Mouse (Mus musculus) c-Kit-negative CD71-positive TER-119-positive erythroid progenitor cells, embryonic 14.5 days (primary cell): ENCODE measurements around the gene Npl.

ENCODE experiments used
- DNase-seq: peaks from one replicate; pipeline ENCODE4 v3.0.0-alpha.2; 2013; ENCODE audit warnings: low read depth, low spot score

Gene Npl

DNA sequence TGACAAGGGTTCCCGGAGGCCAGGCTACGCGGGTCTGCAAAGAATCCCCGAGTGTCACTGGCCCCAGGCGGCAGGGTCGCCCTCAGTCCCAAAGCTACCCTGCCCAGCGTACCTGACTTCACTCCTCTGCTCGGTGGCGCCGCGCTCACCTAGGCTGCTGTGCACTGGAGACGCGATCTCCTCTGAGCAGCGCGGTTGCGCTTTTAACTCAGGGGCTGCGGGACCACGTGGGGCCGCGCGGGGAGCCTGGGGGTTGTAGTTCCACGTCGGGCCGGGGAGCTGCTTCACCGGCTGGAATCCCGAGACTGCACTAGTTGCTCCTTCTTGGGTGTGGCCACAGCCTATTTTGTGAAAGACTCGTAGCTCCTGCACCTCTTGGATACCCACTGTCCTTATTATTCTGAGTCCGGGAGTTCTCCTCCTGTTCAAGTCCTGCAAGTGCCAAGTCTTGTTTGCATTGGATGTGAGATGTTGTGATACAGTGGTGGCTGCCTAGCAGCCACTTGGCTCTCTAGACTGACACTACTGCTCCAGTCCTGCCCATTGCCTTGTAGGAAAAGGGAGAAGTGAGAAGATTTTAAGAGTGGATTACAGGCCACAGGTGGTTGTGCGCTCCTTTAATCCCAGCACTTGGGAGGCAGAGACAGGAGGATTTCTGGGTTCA lies at the start of gene Npl:
TSS of gene Npl (minus strand) at position 510 of the 664 bp plus-strand sequence.
- no peak for DNase-seq

DNA sequence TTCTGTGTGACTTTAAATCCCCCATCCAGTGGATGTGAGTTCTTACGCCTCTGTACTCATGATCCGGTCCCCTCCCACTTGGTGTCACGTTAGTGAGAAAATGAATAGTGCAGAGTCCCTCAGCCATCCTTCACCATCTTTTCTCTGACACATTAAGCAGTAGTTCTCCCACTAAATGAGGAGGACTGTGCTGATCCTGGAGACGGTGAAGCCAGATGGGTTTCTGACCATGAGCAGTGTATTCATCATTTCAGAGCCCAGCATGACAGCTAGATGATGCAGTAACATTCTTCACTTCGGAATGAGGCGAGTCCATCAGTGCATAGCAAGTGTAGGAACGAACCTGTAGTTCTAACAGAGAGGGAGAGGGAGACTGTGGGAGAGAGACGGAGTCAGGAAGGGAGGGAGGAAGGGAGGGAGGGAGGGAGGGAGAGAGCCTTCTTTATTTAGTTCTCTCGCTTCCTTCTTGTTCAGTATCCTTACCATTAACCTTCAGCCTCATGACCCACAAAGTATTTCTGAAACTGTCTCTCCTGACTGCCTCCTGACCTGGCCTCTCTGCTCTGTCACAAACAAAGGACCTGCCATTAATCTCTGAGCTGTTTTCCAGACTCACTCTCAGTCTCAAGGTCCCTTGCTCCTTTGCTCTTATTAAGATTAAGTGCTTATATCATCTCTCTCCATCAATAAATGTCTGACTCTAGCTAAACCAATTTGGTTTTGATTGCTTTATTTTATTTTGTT lies 49.6 kb upstream of the Npl start:
- DNase-seq, result no peak

DNA sequence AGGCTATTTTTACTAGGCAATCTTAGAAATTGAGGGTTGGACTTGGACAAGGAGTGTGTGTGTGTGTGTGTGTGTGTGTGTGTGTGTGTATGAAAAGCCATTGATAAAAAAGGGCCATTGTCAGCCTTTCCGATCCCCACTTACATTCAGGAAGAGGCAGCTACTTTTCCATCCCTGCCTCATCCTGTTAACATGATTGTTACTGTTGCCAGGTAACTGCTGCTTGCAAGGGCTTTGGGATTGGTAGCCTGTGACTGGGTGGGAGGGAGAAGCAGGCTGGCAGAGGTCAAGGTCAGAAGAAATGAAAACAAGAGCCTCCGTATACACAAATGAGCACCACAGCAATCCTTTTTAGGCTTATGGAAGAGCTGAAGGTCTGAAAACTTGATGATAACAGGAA lies 48.9 kb upstream of the Npl start:
- no peak for DNase-seq

DNA sequence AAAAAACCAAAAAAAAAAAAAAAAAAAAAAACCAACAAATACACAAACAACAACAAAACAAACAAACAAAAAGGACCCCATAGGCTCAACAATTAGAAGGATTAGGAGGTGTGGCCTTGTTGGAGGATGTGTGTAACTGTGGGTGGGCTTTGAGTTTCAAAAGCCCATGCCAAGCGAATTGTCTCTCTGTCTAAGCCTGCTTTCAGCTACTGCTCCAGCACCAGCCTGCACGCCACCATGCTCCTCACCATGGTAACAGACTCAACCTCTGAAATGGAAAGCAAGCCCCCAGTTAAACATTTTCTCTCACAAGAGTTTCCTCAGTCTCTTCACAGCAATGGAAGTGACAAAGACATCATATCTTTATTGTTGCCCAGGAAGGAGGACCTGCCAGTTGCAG lies 43.8 kb upstream of the Npl start:
- DNase-seq, result no peak

DNA sequence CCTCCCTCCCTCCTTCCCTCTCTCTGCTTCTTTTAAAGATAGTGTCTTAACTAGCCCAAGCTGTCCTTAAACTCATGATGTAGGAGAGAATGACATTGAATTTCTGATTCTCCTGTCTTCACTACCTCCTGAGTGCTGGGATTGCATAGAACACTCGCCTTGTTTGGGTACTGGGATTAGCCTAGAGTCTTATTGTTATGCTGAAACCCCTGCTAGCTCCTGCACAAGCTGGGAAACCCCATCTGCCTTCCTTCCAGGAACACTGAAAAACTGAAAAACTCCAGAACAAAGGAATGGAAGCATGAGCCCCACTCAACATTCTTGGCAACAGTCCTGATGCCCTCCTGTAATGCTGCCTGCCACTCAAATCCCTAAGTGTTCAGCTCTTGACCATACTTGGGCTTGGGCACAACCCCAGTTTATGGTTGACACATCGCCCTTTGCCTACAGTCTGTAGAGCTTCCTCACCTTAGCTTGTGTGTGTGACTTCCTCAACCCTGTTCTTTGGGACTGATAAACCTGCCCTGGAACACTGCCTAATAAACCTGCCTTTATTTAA lies 40.4 kb upstream of the Npl start:
- no peak for DNase-seq

DNA sequence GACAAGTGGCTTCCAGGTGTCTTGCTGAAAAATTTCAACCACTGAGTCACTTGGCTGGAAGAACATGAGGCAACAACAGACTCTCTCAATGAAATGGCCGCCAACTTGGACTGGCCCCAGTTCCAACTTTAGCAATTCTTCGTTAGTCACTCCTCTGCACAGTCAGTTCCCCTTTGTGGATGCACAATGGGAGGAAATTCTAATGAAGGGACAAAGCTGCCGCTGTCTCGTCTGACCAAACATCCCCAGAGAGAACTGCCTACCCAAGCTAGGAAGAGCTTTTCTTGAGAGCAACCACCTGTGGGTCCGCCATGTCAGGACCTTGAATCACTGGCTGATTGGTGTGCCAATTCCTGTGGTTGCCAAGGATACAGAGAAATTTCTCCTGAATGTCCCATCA lies 38.1 kb upstream of the Npl start:
- no peak for DNase-seq

DNA sequence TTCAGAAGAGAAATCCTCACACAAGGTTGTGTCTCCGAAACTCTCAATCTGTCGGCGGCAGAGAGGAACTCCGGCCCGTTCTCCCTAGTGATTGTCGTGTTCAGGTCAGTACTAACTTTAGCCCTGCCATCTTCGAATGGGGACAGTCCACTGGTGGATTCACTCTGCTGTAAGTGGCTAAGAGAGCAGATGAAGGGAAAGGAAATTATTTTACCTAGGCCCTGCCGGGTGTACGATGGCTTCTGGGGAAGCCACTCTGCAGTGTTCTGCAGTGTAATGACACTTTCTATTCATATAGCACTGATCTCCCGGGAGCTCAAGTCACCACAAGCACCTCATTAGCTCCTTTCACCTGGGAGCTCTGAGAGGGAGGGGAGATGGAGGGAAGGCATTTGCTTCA lies 37.0 kb upstream of the Npl start:
- DNase-seq, result no peak

DNA sequence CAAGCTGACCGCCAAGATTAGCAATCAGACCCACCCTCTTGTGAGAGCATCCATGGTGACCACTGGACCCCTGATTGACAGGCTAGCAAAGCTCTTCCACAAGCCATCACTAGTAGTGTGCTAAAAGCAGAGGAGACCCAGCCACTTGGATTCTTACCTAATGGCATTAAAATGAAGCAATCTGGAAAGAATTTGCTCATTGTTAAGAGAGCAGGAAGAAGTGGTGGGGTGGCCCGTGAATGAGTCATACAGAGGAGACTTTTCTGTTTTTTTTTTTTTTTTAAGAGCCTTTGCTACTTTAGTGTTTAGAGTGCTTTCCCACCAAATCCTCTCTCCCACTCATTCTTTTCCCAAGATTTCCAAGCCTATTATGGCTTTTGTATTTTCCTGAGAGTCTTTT lies 35.9 kb upstream of the Npl start:
- DNase-seq, result no peak

DNA sequence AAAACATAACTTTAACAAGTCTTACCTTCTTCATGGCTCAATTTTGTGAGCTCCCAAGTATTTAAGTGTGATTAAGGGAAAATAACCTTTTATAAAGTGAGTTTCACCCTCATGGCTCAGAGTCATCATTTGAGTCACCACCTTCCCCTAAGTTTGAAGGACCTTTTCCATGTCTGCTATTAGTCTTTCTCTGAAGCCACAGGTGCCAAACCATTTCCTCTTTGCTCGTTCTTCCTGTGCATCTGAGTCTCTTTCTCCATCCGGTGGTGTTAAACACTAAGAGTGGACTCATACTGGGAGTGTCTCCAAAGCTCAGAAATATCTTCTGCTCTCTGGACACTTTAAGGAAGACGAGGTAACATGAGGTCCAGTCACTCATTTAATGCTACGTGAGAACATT lies 33.3 kb upstream of the Npl start:
- DNase-seq, result no peak

DNA sequence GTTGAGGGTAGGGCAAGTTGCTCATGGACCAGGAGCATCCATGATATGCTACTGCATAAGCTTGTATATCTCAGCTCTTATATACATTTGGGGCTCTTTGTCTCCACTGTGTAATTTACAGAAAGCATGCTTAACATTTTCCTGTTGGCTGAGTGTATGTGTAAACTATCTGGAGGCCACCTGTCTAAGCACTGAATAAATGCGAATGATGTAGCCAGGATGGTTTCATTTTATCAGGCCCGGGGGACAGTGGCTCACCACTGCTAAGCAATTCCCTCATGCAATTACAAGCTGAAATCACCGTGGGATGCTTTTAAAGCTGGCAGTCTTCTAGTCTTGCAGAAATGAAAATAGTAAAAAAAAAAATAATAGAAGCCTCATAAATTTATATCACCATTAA lies 24.9 kb upstream of the Npl start:
- DNase-seq, result no peak

DNA sequence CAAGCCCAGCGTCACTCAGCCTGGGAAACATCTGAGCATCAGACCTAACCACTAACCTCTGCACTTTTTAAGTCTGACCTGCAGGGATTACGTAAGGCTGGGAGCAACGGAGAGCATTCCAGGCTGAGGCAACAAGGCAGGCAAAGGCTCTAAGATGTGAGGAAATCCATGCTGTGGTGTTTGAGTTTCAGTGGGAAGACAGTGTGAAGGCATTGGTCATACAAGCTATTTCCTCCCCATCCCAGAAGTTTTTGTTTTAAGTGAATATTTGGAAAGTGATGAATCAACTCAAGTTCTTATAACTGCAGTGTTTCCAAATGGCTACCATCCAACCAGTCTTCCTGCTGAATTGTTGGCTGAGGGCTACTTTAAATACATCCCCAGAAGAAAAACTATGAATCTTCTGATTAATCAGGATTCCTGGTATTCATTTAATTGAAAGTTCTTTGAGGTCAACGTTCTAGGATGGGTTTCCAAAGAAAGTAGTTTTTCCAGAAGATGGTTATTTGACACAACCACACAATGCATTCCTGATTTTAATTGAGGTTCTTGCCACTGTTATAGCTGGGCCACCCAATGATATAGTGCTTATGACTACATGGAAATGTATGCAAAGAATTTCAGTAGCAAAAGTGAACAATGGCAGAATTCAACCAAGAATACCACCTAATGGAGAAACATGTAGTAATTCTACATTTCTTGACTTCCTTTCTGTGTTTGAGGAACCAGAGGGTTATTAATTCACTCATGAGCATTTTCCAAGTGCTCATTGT lies 22.6 kb upstream of the Npl start:
- no peak for DNase-seq

DNA sequence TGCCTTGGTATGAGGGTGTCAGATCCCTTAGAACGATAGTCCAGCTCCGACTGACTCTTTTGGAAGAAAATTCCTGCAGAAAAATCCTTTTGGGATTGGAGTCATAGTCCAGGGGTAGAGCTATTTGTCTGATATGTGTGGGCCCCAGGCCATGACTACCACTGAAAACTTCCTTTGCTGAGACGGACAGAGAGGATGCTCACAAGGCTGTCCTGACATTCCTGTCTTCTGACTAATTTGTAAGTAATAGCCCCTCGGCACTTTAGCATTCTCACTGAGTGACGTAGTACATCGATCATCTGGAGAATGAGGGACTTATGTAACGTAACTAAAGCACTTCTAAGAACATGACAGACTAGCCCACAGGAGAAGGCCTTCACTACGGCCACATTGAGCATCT lies 15.9 kb upstream of the Npl start:
- DNase-seq, result no peak

DNA sequence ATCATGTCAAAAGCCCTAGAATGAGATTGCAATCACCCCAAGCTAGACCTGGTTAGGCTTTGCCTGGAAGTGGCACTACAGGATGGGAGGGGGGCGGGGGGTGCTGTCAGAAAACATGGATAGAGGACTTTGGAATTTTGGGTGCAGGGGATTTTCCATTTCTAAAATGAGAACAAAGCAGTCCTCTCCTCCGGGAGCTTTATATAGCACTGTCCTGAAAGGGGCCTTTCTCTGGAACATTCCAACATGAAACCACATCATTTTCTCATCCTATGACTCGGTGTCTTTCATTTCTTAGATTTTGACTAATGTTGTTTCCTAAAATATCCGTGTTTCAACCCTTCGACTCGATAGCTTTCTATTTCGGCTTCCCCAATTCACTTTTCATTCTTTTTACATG lies 14.9 kb upstream of the Npl start:
- DNase-seq, result no peak

DNA sequence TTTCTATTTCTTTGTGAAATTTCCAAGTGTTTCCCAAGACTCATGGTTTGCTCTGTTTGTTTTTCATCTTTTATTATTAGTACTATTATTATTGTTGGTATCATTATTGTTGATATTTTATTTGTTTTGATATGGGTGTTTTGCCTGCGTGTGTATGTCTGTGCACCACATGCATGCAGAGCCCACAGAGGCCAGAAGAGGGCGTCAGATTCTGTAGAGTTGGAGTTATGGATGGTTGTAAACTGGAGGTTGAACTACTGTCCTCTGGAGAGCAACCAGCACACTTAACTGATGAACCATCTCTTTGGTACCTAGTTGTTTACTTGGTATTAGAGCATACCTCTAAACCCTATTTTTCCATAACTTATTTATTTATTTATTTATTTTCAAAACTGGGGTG lies 13.8 kb upstream of the Npl start:
- no peak for DNase-seq

DNA sequence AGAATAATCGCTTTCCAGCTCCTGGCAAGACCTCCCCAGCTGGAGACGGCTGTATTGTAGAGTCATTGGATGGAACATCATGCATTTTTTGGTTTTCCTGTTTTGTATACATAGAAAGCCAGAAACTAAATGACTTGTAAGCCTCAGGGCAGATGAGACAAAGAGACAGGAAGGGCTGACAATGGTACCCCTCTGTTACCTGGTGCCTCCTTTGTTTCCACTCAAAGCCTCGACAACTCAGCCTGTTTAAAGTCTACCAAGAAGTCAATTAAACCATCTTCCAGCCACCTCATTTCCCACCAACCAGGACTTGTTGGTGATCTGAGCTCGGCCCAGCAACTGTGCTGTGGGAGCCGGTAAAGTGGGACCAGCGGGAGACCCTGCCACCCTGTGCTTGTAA lies 11.0 kb upstream of the Npl start:
- DNase-seq, result no peak

DNA sequence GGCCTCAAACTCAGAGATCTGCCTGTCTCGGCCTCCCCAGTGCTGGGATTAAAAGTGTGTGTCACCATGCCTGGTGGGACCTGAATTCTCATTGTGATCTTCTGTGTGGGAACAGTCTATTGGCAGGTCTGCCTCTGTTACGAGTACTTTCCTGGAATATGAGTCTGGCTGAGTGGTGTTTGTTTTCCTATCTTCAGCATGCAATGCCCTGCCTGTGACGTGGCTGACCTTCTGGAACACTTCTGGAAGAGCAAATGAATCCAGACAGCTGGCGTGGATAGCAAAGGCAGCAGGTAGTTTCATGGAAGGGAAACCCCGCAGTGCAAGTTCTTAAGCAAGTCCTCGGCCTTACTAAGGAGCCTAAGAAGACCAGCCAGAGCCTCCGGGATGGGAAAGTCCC lies 9.9 kb upstream of the Npl start:
- no peak for DNase-seq

DNA sequence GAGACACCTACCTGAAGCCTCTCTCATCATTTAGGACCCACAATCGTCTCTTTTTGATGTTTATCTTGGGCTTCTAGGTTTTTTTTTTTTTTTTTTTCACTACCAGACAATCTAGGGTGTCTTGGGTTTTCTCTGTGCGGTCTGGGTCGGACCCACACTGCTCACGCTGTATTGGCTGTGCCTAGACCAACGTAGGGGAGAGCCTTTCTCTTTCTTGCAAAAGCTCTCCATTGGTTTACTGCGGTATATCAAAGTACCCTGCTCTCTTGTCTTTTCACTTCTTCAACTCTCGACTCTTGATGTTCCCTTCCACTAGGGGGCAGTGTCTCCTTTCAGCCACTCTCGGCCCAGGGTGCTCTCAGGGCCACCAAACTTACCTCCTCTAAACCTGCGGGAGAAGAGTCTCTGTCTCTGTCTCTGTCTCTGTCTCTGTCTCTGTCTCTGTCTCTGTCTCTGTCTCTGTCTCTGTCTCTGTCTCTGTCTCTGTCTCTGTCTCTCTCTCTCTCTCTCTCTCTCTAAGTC lies 9.3 kb upstream of the Npl start:
- DNase-seq, result peak; percentile 27

DNA sequence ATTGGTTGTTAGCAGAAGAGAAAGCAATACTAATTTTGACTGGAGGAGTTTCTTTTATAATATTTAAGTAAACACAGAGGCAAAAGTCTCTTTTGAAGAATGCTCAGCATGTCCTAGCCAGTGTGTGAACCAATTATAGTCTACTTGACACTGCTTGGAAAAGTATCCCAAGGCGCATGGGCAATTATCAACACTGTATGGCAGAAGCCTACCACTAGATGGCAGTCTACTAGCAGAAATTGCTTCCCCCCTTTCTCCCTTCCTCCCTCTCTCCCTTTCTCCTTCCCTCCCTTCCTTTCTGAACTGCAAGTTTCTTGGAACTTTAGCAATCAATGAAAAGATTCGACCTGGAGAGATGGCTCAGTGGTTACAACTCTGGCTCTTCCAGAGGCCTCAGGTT lies 7.1 kb upstream of the Npl start:
- DNase-seq, result no peak

DNA sequence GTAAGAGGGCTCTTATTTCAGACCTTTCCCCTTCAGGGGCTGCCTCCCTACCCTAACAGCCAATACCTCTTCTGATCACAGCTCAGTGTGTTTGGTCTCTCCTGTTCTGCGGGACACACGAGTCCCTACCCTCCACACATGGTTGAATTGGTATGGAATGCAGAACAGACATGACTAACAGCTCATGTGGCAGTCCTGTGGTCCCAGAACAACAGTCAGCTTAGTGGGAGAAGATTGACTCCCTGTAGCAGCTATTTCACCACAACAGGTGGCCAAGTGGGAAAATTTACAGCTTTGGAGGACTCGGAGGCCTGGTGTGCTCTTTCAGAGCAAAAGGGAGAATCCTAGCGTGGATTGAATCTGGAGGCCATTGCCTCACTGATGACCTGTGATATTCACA lies 6.4 kb upstream of the Npl start:
- no peak for DNase-seq

DNA sequence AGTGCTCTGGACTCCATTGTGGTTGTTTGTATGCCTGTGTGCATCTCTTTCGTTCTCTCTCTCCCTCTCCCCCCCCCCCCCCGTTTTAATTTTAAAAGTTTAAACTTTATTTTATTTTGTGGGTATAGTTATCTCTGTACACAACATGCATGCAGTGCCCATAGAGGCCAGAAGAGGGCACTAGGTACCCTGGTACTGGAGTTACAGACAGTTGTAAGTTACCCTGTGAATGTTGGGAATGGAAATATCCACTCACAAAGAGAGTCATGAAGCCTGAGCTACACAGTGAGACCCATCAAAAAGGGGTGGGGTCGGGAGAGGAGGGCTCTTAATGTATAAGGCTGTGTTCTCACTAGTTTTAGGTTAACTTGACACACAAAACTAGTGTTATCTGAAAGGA lies 969 bp upstream of the Npl start:
- peak; percentile 12 for DNase-seq

DNA sequence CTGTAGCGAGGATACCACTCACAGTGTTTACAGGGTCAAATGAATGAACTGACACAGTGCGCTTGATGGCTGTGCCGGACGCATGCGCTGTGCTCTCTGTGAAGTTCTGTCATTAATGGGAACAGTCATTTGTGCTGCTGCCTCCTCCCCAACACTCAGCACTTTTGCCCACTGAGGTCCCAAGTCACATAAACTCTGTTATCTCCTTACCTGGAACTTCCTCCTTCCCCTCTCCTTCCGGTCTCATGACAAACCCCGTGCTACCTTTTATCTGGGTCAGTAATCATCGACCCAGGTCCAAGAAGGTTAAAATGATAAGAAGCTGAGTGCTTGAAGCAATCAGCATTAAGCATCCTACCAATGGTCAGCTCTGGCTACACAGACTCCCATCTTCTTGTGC lies 2.3 kb downstream of the Npl start:
- DNase-seq, result no peak

DNA sequence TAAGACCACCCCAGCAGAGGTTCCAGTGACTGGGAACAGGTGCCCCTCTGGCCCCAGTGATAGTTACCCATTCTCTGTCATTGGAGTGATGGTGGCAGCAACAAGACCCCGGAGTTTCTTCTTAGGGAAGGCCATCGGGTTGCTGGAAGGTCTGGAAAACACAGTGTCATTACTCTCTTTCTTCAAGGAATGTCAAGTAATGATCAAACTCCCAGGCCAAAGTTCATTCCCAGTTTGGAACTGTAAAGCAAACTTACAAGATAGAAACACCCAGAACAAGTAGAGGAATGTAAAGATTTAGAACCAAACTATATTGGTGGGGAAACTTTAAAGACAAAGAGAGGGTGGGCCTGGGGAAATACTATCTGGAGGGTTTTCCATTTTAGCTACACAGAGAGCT lies 4.6 kb downstream of the Npl start:
- DNase-seq, result no peak
